Mouse (Mus musculus): ENCODE results near the gene Pacrg. TPM values are rescaled to one million over a fixed set of nuclear protein-coding genes. Genes with fewer than 3 reads are reported as not detected.

The Pacrg gene
- polyA plus RNA-seq, 1 experiment, result 5.5 TPM

GRCm38 (mm10) chr17:10455961-10456360, 384.1 kb downstream of the Pacrg start:
- H3K36me3 ChIP-seq (ENCODE audit: control insufficient read depth, insufficient read depth), result no peaks in the 10 kb centered on the region
- no peaks in the 10 kb centered on the region for H3K79me3 ChIP-seq (ENCODE audit: low read depth)
- H3K79me2 ChIP-seq (ENCODE audit: control insufficient read depth, insufficient read depth), result no peaks in the 10 kb centered on the region
- H3ac ChIP-seq (ENCODE audit: control insufficient read depth, insufficient read length, low read depth), result no peak overlapping the region
- TF ChIP-seq CTCF (IDR thresholded peaks at IDR 0.05; ENCODE audit: control insufficient read depth, insufficient read depth, insufficient read length), result no peak
- TF ChIP-seq FOSL1 (IDR thresholded peaks at IDR 0.05; ENCODE audit: insufficient read depth, low read length, poor library complexity, severe bottlenecking), result no peak
- no peak for TF ChIP-seq USF1 (IDR thresholded peaks at IDR 0.05; ENCODE audit: low read depth)
- TF ChIP-seq CEBPB (IDR thresholded peaks at IDR 0.05; ENCODE audit: low read depth), result no peak
- no peak for TF ChIP-seq MYOG (IDR thresholded peaks at IDR 0.05; ENCODE audit: control insufficient read depth, extremely low read depth, insufficient read length)
- no peak for TF ChIP-seq MAX (IDR thresholded peaks at IDR 0.05)
- no peak for TF ChIP-seq MYOD1 (IDR thresholded peaks at IDR 0.05; ENCODE audit: control insufficient read depth, insufficient read length, low read depth)
- H3K27me3 ChIP-seq (ENCODE audit: control insufficient read depth, insufficient read depth, insufficient read length), result no peaks in the 10 kb centered on the region
- no peak overlapping the region for H3K4me3 ChIP-seq (ENCODE audit: insufficient read depth, poor library complexity, severe bottlenecking)

- H3K79me3 ChIP-seq (ENCODE audit: low read depth), result no peaks in the 10 kb centered on the region
- no peak overlapping the region for H3K4me3 ChIP-seq (ENCODE audit: insufficient read depth, poor library complexity, severe bottlenecking)
- no peak overlapping the region for H3ac ChIP-seq (ENCODE audit: control insufficient read depth, insufficient read length, low read depth)
- H3K79me2 ChIP-seq (ENCODE audit: control insufficient read depth, insufficient read depth), result no peaks in the 10 kb centered on the region
- TF ChIP-seq USF1 (IDR thresholded peaks at IDR 0.05; ENCODE audit: low read depth) (no peak), FOSL1 (IDR thresholded peaks at IDR 0.05; ENCODE audit: insufficient read depth, low read length, poor library complexity, severe bottlenecking) (no peak), MAX (IDR thresholded peaks at IDR 0.05) (no peak), CTCF (IDR thresholded peaks at IDR 0.05; ENCODE audit: control insufficient read depth, insufficient read depth, insufficient read length) (no peak), CEBPB (IDR thresholded peaks at IDR 0.05; ENCODE audit: low read depth) (no peak), MYOD1 (IDR thresholded peaks at IDR 0.05; ENCODE audit: control insufficient read depth, insufficient read length, low read depth) (no peak), MYOG (IDR thresholded peaks at IDR 0.05; ENCODE audit: control insufficient read depth, extremely low read depth, insufficient read length) (no peak)
- H3K36me3 ChIP-seq (ENCODE audit: control insufficient read depth, insufficient read depth), result no peaks in the 10 kb centered on the region
- H3K27me3 ChIP-seq (ENCODE audit: control insufficient read depth, insufficient read depth, insufficient read length), result no peaks in the 10 kb centered on the region
Measured at GRCm38 (mm10) chr17:10454406-10454805, 385.7 kb downstream of the Pacrg start.

GRCm38 (mm10) chr17:10452801-10453200, 387.3 kb downstream of the Pacrg start:
- H3ac ChIP-seq (ENCODE audit: control insufficient read depth, insufficient read length, low read depth), result no peak overlapping the region
- H3K36me3 ChIP-seq (ENCODE audit: control insufficient read depth, insufficient read depth), result no peaks in the 10 kb centered on the region
- H3K79me3 ChIP-seq (ENCODE audit: low read depth), result no peaks in the 10 kb centered on the region
- no peaks in the 10 kb centered on the region for H3K27me3 ChIP-seq (ENCODE audit: control insufficient read depth, insufficient read depth, insufficient read length)
- no peaks in the 10 kb centered on the region for H3K79me2 ChIP-seq (ENCODE audit: control insufficient read depth, insufficient read depth)
- TF ChIP-seq CEBPB (IDR thresholded peaks at IDR 0.05; ENCODE audit: low read depth), result no peak
- TF ChIP-seq CTCF (IDR thresholded peaks at IDR 0.05; ENCODE audit: control insufficient read depth, insufficient read depth, insufficient read length), result no peak
- no peak for TF ChIP-seq USF1 (IDR thresholded peaks at IDR 0.05; ENCODE audit: low read depth)
- no peak for TF ChIP-seq MAX (IDR thresholded peaks at IDR 0.05)
- TF ChIP-seq FOSL1 (IDR thresholded peaks at IDR 0.05; ENCODE audit: insufficient read depth, low read length, poor library complexity, severe bottlenecking), result no peak
- TF ChIP-seq MYOD1 (IDR thresholded peaks at IDR 0.05; ENCODE audit: control insufficient read depth, insufficient read length, low read depth), result no peak
- TF ChIP-seq MYOG (IDR thresholded peaks at IDR 0.05; ENCODE audit: control insufficient read depth, extremely low read depth, insufficient read length), result no peak
- no peak overlapping the region for H3K4me3 ChIP-seq (ENCODE audit: insufficient read depth, poor library complexity, severe bottlenecking)

- TF ChIP-seq MAX (IDR thresholded peaks at IDR 0.05), result no peak
- TF ChIP-seq USF1 (IDR thresholded peaks at IDR 0.05; ENCODE audit: low read depth), result no peak
Measured at GRCm38 (mm10) chr17:10451306-10452077, 388.6 kb downstream of the Pacrg start.

DNA sequence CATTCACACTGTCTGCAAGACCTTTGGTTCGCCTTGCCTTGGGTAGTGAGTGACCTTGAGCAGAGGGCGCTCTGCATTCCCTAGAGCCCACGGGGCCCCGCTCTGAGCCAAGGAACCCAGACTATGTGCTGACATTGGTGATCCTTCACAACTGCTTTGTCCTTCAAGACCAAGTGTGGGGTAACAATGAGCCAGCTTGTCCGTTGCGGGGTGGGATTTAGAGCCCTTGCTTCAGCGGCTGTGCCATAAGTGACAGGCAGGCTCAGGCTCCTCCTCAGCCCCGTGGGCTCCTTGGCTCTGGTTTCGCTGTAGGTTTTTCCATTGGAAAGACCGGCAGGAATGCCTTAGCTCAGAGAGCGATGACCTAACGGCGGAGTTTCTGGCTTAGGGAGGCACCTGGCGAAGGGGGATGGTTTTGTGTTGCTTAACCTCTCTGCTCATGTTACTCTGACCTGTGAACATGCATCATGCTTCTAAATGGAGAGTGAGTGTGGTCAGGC, 390.3 kb downstream of the Pacrg start:
- Histone ChIP-seq H3K79me2 (ENCODE audit: control insufficient read depth, insufficient read depth) (no peaks in the 10 kb centered on the region), H3K79me3 (ENCODE audit: low read depth) (no peaks in the 10 kb centered on the region), H3K4me3 (ENCODE audit: insufficient read depth, poor library complexity, severe bottlenecking) (no peak overlapping the region), H3K27me3 (ENCODE audit: control insufficient read depth, insufficient read depth, insufficient read length) (no peaks in the 10 kb centered on the region), H3K36me3 (ENCODE audit: control insufficient read depth, insufficient read depth) (no peaks in the 10 kb centered on the region), H3ac (ENCODE audit: control insufficient read depth, insufficient read length, low read depth) (no peak overlapping the region)
- TF ChIP-seq FOSL1 (IDR thresholded peaks at IDR 0.05; ENCODE audit: insufficient read depth, low read length, poor library complexity, severe bottlenecking) (no peak), USF1 (IDR thresholded peaks at IDR 0.05; ENCODE audit: low read depth) (no peak), MAX (IDR thresholded peaks at IDR 0.05) (no peak), CEBPB (IDR thresholded peaks at IDR 0.05; ENCODE audit: low read depth) (no peak), MYOG (IDR thresholded peaks at IDR 0.05; ENCODE audit: control insufficient read depth, extremely low read depth, insufficient read length) (no peak), MYOD1 (IDR thresholded peaks at IDR 0.05; ENCODE audit: control insufficient read depth, insufficient read length, low read depth) (no peak), CTCF (IDR thresholded peaks at IDR 0.05; ENCODE audit: control insufficient read depth, insufficient read depth, insufficient read length) (no peak)

More at GRCm38 (mm10) chr17:10451306-10452077, 388.6 kb downstream of the Pacrg start:
- Histone ChIP-seq H3K27me3 (ENCODE audit: control insufficient read depth, insufficient read depth, insufficient read length) (no peaks in the 10 kb centered on the region), H3ac (ENCODE audit: control insufficient read depth, insufficient read length, low read depth) (no peak overlapping the region), H3K4me3 (ENCODE audit: insufficient read depth, poor library complexity, severe bottlenecking) (no peak overlapping the region), H3K79me2 (ENCODE audit: control insufficient read depth, insufficient read depth) (no peaks in the 10 kb centered on the region), H3K79me3 (ENCODE audit: low read depth) (no peaks in the 10 kb centered on the region), H3K36me3 (ENCODE audit: control insufficient read depth, insufficient read depth) (no peaks in the 10 kb centered on the region)
